Mouse (Mus musculus) neural tube, embryonic 13.5 days (tissue): Measurements from ENCODE around the gene Cxadr. TPM values are rescaled to one million over a fixed set of nuclear protein-coding genes. Genes with fewer than 3 reads are reported as not detected.
"Not testable (repeated sequence)": the region's sequence is repeated elsewhere in the genome, so short reads cannot be mapped to it uniquely, and the experiment has no call there.

ENCODE experiments used
- ATAC-seq: fragments of 200-750 bp; cut with Nextera tagmentation; 2 replicates; pipeline ENCODE4 v1.8.0; 2017; ENCODE audit warnings: low read depth, mild to moderate bottlenecking, moderate TSS enrichment, moderate library complexity
- H3K27ac ChIP-seq: fragments of 300-500 bp; sonication (generic); replicated peaks from 2 replicates; pipeline ENCODE4 v1.5.1; 2015; ENCODE audit warnings: moderate library complexity, mild to moderate bottlenecking, inconsistent platforms
- H3K27me3 ChIP-seq: fragments of 300-500 bp; sonication (generic); 2 replicates; pipeline ENCODE4 v1.6.1; 2015; ENCODE audit warnings: mild to moderate bottlenecking, inconsistent platforms
- H3K36me3 ChIP-seq: fragments of 300-500 bp; sonication (generic); 2 replicates; pipeline ENCODE4 v1.6.1; 2015; ENCODE audit warnings: mild to moderate bottlenecking, inconsistent platforms
- H3K4me1 ChIP-seq: fragments of 300-500 bp; sonication (generic); replicated peaks from 2 replicates; pipeline ENCODE4 v1.6.1; 2015; ENCODE audit warnings: inconsistent platforms
- H3K4me2 ChIP-seq: fragments of 300-500 bp; sonication (generic); 2 replicates; pipeline ENCODE4 v1.6.1; 2015; ENCODE audit warnings: inconsistent platforms, mild to moderate bottlenecking, moderate library complexity
- H3K4me3 ChIP-seq: fragments of 300-500 bp; sonication (generic); 2 replicates; pipeline ENCODE4 v1.5.1; 2015; ENCODE audit warnings: mild to moderate bottlenecking, inconsistent platforms
- H3K9ac ChIP-seq: fragments of 300-500 bp; sonication (generic); 2 replicates; pipeline ENCODE4 v1.6.1; 2015; ENCODE audit warnings: moderate library complexity, mild to moderate bottlenecking, inconsistent platforms
- H3K9me3 ChIP-seq: fragments of 300-500 bp; sonication (generic); 2 replicates; pipeline ENCODE4 v1.6.1; 2016; ENCODE audit warnings: inconsistent platforms
- WGBS: fragments of 180-500 bp; shearing (Covaris S2); methylation state at CpG from one replicate; pipeline ENCODE4 v1.1.7; 2015; 5-methylcytosine and 5-hydroxymethylcytosine counted together
- polyA plus RNA-seq: library from polyadenylated mRNA; unstranded; fragments of >200 nt; fragmentation: Nextera tagmentation; extraction: Ambion mirVana; gene quantifications from 2 replicates; pipeline ENCODE4 v1.2.1, GENCODE M21; 2015

Gene Cxadr
- polyA plus RNA-seq, 1 experiment from 2014 or later = 92.8 TPM

DNA sequence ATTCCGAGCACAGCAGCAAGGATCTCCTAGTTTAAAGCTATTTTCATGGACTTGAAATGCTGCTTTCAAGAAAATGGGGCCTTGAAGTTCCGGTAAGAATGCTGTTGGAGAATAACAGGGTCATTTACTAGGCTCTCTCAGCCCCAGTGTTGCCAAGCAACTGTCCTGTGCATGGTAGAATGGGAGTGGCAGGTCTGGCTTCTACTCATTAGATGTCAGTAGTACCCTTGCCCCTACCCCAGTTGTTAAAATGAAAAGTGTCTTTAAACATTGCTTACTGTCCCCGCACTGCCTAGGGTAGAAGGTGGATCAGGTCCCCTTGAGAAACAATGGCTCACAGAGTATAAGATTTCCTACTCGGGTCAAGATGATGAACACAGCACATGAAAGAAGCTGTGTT, 40.1 kb downstream of the Cxadr start:
- Histone ChIP-seq H3K27ac (no peak overlapping the region), H3K9ac (no peak overlapping the region), H3K9me3 (no peaks in the 10 kb centered on the region), H3K4me3 (no peak overlapping the region), H3K4me1 (peaks cover 11% of the 10 kb centered on the region), H3K27me3 (no peaks in the 10 kb centered on the region), H3K36me3 (peaks cover 12% of the 10 kb centered on the region; the same call in 1 of the 2 replicates), H3K4me2 (no peak overlapping the region)
- WGBS = 49% methylated on average over 4 of the region's 4 CpGs
- no peak for ATAC-seq

DNA sequence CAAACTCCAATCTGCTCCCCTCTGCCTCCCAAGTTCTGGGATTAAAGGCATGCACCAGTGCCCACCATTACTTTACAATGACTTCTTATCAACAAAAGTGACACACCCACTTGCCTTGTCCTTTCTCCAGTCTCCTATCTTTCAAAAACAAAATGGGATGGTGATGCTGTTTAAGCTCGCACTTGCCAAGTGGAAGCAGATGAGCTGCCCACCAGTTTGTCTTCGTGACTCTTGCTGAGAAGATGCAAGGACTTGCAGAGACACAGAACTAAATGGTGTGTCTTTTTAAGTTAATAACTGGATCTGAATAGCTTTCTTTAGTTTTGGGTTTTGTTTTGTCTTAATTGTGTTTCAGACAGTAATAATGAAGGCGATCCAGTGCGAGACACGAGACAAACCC, 41.5 kb downstream of the Cxadr start:
- Histone ChIP-seq H3K9me3 (no peaks in the 10 kb centered on the region), H3K9ac (no peak overlapping the region), H3K27me3 (no peaks in the 10 kb centered on the region), H3K4me1 (0 out of 2 replicates have a peak, but pooled peaks cover 3% of the 10 kb centered on the region), H3K4me3 (no peak overlapping the region), H3K36me3 (0 out of 2 replicates have a peak, but pooled peaks cover 8% of the 10 kb centered on the region), H3K4me2 (no peak overlapping the region), H3K27ac (no peak overlapping the region)
- WGBS = 93% methylated on average over 5 of the region's 5 CpGs
- no peak for ATAC-seq

DNA sequence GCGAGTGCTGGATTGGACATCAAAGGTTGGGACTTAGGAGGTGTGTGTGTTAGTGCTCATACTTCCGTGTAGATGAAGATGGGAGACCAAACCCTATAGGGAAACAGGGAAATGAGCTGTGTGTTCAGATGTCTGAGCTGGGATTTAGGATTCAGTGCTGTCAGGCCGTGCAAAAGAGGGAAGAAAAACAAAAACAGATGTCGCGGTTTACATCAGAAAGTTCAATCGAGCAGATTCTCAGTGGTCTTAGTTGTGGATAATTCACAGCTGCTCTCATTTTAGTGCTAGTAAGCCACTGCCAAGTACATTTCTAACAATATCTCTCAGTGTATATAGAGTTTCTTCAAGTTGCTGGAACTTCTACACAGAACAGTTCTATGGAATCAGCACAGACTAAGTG, 42.5 kb downstream of the Cxadr start:
- no peak overlapping the region for H3K4me3 ChIP-seq
- no peak for ATAC-seq

DNA sequence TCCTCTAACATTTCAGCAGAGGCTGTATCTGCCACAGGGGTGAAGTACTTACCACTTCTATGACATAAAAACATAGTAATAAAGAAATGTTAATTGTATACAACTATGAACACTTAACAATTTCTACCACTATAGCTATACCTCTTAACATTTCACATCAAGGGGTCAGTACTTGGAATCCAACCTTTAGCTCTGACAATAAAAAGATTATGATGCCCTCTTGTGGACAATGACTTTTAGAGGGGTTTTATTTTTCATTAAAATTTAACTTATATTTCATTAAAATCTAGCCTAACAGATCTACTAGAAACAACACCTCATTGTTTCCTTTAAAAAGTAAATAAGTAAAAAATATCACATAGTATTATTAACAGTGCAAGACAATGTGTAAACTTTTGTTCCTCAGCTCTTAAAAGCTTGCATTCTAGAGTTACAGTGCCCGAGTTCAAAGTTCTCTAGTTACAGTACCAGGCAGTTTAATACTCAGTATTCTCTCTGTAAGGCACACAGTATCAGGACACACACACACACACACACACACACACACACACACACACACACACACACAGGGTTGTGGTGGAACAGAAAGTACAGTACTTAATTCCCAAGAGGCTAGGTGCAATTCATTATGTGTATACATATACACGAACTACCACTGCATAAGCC, 45.5 kb downstream of the Cxadr start:
- ATAC-seq = no peak
- no peak overlapping the region for H3K4me2 ChIP-seq
- no peak overlapping the region for H3K9ac ChIP-seq
- no peaks in the 10 kb centered on the region for H3K9me3 ChIP-seq
- peaks cover 22% of the 10 kb centered on the region for H3K36me3 ChIP-seq
- no peaks in the 10 kb centered on the region for H3K27me3 ChIP-seq
- no peaks in the 10 kb centered on the region for H3K4me1 ChIP-seq
- no peak overlapping the region for H3K27ac ChIP-seq
- no peak overlapping the region for H3K4me3 ChIP-seq
- 81% methylated on average over 2 of the region's 2 CpGs for WGBS

More for the DNA sequence above, 42.5 kb downstream of the Cxadr start:
- Histone ChIP-seq H3K9me3 (no peaks in the 10 kb centered on the region), H3K36me3 (peaks cover 11% of the 10 kb centered on the region; the same call in 1 of the 2 replicates), H3K9ac (no peak overlapping the region), H3K27ac (no peak overlapping the region), H3K27me3 (no peaks in the 10 kb centered on the region), H3K4me1 (0 out of 2 replicates have a peak, but pooled peaks cover 3% of the 10 kb centered on the region), H3K4me2 (no peak overlapping the region)
- WGBS = 64% methylated on average over 6 of the region's 6 CpGs

DNA sequence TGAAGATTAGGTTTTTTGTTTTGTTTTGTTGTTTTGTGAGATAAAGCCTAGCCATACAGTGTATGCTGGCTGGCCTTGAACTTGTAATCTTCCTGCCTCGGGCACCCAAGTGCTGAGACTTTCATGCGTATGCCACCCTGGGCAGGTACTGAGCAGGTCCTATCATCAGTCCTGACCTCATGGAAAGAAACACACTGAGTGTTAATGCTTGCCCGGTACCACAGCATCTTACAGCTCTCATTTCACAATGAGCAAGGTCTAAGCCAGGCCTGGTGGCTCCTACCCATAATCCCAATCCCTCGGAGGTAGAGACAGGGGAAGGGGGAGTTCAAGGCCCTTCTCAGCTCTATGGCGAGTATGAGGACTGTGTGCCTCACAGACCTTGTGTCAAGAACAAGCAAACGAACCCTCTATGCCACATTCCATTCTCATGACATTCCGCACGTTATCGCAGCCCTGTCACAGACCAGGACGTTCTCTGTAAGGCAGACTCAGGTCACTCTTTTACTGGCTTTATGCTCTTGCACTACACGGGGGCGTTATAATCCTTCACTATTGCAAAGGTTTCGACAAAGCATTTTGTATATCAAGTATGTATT, 46.1 kb downstream of the Cxadr start:
- Histone ChIP-seq H3K4me3 (no peak overlapping the region), H3K27ac (no peak overlapping the region), H3K36me3 (peaks cover 17% of the 10 kb centered on the region), H3K9ac (no peak overlapping the region), H3K27me3 (no peaks in the 10 kb centered on the region), H3K4me1 (no peaks in the 10 kb centered on the region), H3K4me2 (no peak overlapping the region), H3K9me3 (no peaks in the 10 kb centered on the region)
- 88% methylated on average over 13 of the region's 13 CpGs for WGBS
- no peak for ATAC-seq

DNA sequence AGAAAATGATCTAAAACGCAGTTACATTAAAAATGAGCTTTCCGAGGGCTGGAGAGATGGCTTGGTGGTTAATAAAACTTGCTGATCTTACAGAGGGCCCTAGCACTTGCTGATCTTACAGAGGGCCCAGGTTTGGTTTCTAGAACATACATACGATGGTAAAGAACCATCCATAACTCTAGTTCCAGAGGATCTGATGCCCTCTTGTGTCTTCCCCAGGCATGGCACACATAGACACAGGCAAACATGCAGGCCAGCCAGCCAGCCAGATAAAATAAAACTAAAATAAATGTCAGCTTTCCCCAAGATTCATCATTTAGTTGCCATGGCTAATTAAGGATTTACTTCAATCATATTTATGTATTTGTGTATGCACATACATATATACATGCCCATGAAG, 56.5 kb downstream of the Cxadr start:
- H3K27ac ChIP-seq = no peak overlapping the region
- no peaks in the 10 kb centered on the region for H3K27me3 ChIP-seq
- H3K4me3 ChIP-seq = no peak overlapping the region
- 93% methylated on average over 3 of the region's 3 CpGs for WGBS
- H3K4me1 ChIP-seq = no peaks in the 10 kb centered on the region
- H3K4me2 ChIP-seq = no peak overlapping the region
- peaks cover 28% of the 10 kb centered on the region for H3K36me3 ChIP-seq
- no peak for ATAC-seq
- H3K9me3 ChIP-seq = no peaks in the 10 kb centered on the region
- no peak overlapping the region for H3K9ac ChIP-seq

DNA sequence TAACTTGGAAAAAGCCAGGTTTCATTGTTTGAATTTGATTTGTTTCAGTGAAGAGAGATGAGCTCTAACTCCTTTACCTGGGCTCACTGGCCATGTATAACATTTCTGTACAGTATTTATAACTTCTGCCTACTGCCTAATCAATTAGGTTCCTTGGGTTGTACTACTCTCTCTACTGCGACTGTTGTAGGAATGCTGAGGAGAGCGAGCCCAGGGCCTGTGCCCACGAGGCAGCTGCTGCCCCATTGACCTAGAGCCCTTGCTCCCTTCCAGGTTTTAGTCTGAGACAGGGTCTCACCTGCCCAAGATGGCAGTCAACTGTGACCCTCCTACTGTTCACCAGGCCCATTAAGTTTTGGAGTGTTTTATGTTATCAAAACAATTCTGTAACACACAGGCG, 60.2 kb downstream of the Cxadr start:
- WGBS = 91% methylated on average over 4 of the region's 4 CpGs
- H3K27ac ChIP-seq = no peak overlapping the region

DNA sequence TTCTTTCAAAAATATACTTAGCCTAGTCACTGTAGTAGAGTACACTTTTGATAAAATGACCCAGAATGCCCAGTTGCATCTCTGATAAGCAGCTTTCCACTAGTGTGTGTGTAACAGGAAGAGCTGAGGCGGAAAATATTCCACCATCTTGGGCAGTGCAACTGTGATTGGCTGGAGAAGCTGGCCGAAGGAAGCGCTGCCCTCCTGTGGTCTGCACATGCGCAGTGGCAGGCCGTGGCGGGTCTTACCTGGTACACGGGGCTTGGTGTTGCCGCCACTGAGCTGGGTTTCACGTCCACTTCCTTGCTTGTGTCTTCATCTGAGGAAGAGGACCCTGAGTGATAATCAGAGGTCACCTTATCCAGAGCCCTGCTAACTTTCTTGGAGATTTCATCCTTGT, 63.3 kb downstream of the Cxadr start:
- H3K4me3 ChIP-seq, H3K9me3 ChIP-seq, ATAC-seq, H3K27me3 ChIP-seq, H3K4me1 ChIP-seq, H3K27ac ChIP-seq, H3K9ac ChIP-seq, H3K4me2 ChIP-seq: not testable (repeated sequence)
- H3K36me3 ChIP-seq = peaks cover 50% of the 10 kb centered on the region
- WGBS = 97% methylated on average over 9 of the region's 9 CpGs

More for the DNA sequence above, 60.2 kb downstream of the Cxadr start:
- no peak overlapping the region for H3K4me3 ChIP-seq
- ATAC-seq = no peak
- no peaks in the 10 kb centered on the region for H3K9me3 ChIP-seq
- no peak overlapping the region for H3K9ac ChIP-seq
- H3K4me1 ChIP-seq = no peaks in the 10 kb centered on the region
- peaks cover 40% of the 10 kb centered on the region for H3K36me3 ChIP-seq
- H3K4me2 ChIP-seq = no peak overlapping the region
- H3K27me3 ChIP-seq = no peaks in the 10 kb centered on the region

DNA sequence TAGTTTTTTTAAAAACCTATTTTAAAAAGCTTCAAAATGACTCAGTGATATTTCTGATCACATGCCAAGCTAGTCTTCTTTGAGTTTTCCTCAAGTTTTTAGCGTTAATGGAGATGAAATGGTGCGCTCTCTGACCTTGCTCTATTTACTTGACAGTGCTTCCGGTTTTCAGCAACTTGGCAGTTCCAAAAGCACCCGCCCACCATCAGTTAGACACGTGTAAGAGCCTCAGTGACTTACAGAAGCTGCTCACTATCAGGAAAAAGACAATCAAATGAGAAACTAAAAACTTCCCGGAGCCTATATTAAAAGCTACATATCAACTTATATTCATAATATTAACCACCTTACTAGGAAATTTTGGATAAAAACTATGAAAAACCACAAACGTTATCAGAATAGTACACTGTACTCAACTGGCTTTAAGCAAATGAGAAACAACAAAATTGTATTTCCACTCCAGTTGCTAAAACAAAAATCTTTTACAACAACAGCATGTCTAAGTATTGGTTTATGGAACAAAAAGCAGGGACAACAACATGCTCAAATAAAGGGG, 70.3 kb downstream of the Cxadr start:
- no peak overlapping the region for H3K27ac ChIP-seq
- H3K9ac ChIP-seq = no peak overlapping the region
- 78% methylated on average over 7 of the region's 7 CpGs for WGBS
- peaks cover 33% of the 10 kb centered on the region for H3K36me3 ChIP-seq
- H3K4me1 ChIP-seq = peaks cover 21% of the 10 kb centered on the region
- H3K4me3 ChIP-seq = no peak overlapping the region
- no peaks in the 10 kb centered on the region for H3K27me3 ChIP-seq
- no peaks in the 10 kb centered on the region for H3K9me3 ChIP-seq
- no peak for ATAC-seq
- no peak overlapping the region for H3K4me2 ChIP-seq

DNA sequence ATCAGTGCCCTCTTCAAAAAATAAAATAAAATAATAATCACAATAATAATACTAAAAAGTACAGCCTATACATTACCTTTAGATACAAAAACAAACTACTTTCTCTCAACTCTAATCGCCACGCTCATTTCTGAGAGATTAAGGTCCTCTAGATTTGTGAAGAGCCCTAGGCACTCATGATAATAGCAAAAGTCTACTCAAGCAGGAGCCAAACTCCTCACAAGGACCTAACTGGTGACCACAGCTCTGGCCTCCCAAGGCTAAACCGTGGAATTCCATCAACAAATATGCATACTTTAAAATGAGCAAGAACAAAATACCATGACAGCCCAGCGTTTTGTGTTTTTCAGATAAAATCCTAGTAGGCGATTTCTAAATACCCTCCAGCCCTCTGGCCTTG, 71.5 kb downstream of the Cxadr start:
- H3K9ac ChIP-seq = no peak overlapping the region
- H3K4me2 ChIP-seq = no peak overlapping the region
- no peaks in the 10 kb centered on the region for H3K9me3 ChIP-seq
- 94% methylated on average over 5 of the region's 5 CpGs for WGBS
- H3K36me3 ChIP-seq = peaks cover 22% of the 10 kb centered on the region
- H3K27ac ChIP-seq = no peak overlapping the region
- no peak for ATAC-seq
- peaks cover 26% of the 10 kb centered on the region for H3K4me1 ChIP-seq
- H3K4me3 ChIP-seq = no peak overlapping the region
- no peaks in the 10 kb centered on the region for H3K27me3 ChIP-seq

DNA sequence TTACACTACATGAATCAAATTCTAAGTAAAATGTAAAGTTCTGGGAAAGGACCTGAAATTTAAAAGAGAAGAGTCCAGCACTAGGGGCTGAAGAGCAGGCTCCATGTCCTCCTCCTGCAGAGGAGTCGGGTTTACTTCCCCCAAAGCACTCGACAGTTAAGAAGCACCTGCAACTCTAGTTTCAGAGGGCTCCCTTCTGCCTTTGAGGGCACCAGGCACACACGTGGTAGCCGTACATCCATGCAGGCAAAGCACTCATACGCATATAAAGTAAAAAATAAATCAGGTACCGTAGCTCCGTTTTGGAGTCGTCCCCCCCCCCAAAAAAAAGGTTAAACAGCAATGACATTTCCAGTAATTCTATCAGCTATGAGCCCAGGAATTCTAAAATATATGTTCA, 72.5 kb downstream of the Cxadr start:
- H3K27ac ChIP-seq = no peak overlapping the region
- ATAC-seq = no peak
- H3K4me3 ChIP-seq = no peak overlapping the region
- H3K9ac ChIP-seq = no peak overlapping the region
- H3K9me3 ChIP-seq = no peaks in the 10 kb centered on the region
- no peak overlapping the region for H3K4me2 ChIP-seq
- H3K36me3 ChIP-seq = peaks cover 18% of the 10 kb centered on the region
- H3K4me1 ChIP-seq = peaks cover 26% of the 10 kb centered on the region
- no peaks in the 10 kb centered on the region for H3K27me3 ChIP-seq
- 66% methylated on average over 8 of the region's 8 CpGs for WGBS

DNA sequence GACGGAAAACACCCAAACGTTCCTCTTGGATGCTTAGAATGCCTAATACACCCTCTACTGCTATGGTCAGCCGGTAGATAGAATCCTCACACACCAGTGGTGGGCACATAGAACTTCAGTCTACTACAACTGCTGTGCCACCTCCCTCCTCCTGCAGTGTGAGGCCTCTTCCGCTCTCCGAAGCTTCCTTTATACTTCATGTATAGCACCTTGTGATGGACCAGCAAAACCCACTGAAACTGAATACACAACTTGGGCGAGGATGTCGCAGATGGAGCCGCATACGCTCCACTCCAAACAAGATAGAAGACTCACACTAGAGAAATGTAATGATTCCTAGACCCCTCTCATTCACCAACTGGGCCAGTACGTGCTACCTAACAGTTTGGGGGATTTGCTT, 73.9 kb downstream of the Cxadr start:
- no peak for ATAC-seq
- Histone ChIP-seq H3K27me3 (no peaks in the 10 kb centered on the region), H3K4me1 (peaks cover 26% of the 10 kb centered on the region), H3K4me2 (peak overlapping the region; percentile 62), H3K4me3 (peak overlapping the region; percentile 73), H3K36me3 (0 out of 2 replicates have a peak, but pooled peaks cover 11% of the 10 kb centered on the region), H3K9me3 (no peaks in the 10 kb centered on the region), H3K27ac (no peak overlapping the region), H3K9ac (0 out of 2 replicates have a peak overlapping the region, but pooled peaks have one; percentile 3)
- WGBS = 59% methylated on average over 10 of the region's 10 CpGs
